Mouse (Mus musculus): ENCODE results near the gene Tbc1d10a.

The Tbc1d10a gene
- long read RNA-seq, experiment 1, transcript Tbc1d10a-201 (9 exons, 1,957 nt): major isoform, 12 of 12 reads
- long read RNA-seq, experiment 1, partial matches to known transcripts: 0 of 12 reads
- long read RNA-seq, experiment 1, other reads (novel, unspliced or antisense): 0 of 12 reads
- long read RNA-seq, experiment 2, transcript Tbc1d10a-201 (9 exons, 1,957 nt): major isoform, 17 of 19 reads
- long read RNA-seq, experiment 2, partial matches to known transcripts: 0 of 19 reads
- long read RNA-seq, experiment 2, other reads (novel, unspliced or antisense): 2 of 19 reads

DNA sequence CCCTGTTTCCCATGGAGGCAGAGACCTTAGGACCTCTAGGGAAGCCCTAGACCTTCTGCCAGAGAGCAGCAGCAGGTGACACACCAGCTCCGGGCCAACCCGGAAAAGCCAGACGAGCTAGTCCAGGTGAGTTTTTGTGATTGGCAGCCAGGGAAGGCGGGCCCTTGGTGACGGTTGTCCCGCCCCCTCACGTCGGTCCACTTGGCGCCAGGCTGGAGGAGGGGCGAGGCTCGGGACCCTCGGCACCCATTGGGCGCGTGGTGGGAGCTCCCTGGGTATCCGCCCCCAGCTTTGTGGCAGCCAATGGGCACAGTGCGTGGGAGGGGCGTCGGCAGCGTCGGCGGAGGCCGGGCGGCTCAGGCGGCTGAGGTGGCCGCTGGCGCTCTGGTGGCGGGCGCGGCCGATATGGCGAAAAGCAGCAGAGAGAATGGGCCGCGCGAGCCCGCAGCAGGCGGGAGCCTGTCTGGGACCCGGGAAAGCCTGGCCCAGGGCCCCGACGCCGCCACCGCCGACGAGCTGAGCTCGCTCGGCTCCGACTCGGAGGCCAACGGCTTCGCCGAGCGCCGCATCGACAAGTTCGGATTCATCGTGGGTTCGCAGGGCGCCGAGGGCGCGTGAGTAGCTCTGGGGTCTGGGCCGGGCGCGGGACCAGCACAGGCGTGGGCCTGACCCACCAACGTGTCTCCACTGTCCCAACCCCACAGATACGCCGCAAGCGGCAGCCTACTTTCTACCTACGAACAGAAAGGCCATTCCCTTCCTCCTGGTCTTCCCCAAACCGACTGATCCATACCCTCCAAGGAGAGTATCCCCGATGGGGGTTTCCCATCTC, at the start of gene Tbc1d10a:
TSS of gene Tbc1d10a (plus strand) at position 304 of the 832 bp plus-strand sequence.
- intact Hi-C loops (cut with DNase I): loop anchor here (1.0 kb wide), 1 partner anchor 30 kb away; no protein-coding TSS in a partner anchor

DNA sequence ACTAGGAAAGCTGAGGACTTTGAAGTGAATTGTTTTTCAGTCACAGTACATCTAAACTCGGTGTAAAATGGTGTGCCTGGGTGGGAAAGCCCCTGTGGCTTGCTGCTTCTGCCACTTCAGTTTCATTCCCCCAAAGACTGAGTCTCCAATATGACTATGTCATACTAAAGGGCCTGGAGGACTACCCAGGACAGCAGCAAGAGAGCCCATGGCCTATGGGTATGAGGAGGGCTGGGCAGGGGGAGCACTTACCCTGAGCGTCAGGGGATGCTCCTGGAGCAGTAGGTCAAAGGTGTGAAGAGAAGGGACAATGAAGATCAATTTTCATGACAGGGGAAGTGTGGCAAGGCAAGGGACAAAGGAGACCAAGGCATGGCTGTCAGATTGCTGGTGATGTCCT, 47.6 kb upstream of the Tbc1d10a start:
- intact Hi-C loops (cut with DNase I): no loop called here

DNA sequence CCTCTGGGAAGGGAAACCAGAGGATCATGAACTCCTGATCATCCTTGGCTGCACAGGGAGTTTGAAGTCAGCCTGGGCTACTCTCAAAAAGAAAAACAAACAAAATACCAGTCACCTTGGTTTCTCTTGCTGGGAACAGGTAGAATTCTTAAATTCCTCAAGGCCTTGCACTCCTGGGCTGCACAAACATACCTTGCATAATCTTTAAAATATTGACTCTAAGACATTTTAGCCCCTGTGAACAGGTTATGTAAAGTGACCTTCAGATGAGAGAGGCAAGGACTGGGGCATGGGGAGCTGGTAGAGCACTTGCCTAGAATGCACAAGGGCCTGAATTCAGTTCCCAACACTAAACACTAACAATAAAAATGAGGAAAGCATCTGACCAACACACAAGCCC, 45.1 kb upstream of the Tbc1d10a start:
- intact Hi-C loops (cut with DNase I): no loop called here

DNA sequence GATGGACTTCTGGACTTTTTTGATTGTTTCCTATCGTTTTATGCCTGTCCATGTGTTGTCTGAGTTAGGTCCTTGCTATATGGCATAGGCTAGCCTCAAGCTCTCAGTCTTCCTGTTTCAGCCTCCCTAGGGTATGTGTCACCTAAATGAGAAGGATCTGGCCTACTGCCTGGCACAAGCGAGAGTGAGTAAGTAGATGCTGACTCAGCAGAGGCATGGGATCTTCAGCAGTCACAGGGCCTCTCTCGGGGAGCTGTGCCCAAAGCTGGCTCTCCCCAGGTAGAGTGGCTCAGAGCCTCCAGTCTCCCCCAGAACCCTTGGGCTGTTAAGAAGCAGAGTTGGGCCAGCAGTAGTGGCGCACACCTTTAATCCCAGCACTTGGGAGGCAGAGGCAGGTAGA, 44.2 kb upstream of the Tbc1d10a start:
- intact Hi-C loops (cut with DNase I): no loop called here

DNA sequence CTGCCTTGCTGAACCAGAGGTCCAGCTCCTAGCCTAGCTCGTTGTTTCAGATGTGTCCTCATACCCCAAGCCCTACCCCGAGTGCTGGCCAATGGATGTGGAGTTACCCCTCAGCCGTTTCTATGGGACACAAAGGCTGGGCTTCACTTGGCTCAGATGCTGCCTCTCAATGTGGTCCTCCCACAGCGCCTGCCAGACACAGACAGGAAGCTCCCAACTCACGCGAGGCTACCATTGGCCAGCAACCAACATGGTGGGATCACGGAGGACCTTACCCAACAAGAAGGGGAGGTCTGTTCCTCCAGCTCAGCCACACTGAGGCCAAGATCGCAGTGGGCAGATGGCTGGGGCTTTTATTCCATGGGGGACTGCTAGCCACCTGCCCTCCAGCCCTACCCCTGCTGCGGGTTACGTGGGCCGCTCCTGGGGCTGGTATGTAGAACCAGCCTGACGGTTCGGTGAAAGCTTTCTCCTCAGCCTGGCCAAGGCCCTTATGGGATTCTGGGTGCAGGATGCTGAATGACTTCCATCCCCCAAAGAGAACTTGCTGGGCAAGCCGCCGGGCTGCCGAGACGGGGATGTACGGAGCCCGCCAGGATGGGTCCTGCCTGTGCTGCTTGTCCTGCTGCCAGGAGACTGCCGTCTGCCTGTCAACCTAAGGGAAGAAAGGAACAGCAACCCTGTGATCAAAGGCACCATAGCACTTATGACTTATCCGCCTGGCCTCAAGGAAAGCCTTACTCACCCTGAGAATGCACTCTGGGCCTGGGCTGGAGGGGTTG, 43.1 kb upstream of the Tbc1d10a start:
- intact Hi-C loops (cut with DNase I): no loop called here

DNA sequence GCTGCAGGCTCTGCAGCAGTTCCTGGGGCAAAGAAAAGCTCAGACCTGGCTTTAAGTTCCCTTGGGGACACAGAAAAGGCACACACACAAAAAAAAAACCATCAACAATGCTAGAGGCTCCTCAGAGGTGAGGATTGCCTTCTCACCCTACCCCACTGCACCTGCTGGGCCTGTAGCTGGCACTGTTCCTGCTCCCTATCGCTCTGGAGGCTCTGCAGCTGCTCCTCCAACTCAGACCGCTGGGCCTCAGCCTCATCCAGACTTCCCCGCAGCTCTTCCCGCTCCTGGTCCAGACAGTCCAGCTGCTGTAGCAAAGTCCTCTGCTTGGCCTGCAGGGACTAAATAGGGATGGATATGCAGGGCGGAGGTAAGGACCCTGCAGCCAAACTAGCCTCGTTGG, 40.2 kb upstream of the Tbc1d10a start:
- intact Hi-C loops (cut with DNase I): no loop called here

DNA sequence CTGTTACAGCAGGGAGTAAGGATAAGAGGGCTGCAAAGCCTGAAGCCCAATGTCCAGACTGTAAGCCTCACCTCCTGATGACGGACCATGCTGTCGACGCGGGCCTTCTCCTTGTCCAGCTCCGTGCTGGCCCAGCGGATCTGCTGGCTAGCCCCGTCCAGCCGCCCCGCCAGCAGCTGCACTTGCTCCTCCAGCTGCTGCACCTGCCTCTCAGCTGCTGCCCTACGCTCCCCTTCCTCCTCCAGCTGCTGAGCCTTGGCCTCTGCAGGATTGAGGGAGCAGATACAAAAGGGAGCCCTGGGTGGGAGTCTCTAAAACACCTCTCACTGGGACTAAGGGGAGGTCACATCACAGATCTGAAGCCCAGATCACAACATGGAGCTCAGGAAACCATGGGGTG, 39.5 kb upstream of the Tbc1d10a start:
- intact Hi-C loops (cut with DNase I): no loop called here

DNA sequence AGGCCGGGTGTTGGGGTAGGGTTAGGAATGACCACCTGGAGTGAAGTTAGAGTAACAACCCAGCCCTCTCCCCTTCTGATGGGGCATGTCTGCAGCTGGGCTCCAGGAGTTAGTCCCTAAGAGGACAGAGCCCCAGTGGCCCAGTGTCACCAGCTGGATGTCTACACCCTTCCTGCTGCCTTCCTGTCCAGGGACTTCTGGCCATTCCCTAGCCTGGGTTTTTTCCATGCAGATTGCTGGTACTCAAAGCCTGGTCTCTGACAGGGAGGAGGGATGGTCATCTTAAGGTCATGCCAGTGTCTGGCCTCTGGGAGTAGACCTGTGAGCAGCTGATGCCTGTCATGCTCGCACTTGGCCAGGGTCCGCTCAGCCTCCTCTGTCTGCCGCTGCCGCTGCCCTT, 38.5 kb upstream of the Tbc1d10a start:
- intact Hi-C loops (cut with DNase I): no loop called here

DNA sequence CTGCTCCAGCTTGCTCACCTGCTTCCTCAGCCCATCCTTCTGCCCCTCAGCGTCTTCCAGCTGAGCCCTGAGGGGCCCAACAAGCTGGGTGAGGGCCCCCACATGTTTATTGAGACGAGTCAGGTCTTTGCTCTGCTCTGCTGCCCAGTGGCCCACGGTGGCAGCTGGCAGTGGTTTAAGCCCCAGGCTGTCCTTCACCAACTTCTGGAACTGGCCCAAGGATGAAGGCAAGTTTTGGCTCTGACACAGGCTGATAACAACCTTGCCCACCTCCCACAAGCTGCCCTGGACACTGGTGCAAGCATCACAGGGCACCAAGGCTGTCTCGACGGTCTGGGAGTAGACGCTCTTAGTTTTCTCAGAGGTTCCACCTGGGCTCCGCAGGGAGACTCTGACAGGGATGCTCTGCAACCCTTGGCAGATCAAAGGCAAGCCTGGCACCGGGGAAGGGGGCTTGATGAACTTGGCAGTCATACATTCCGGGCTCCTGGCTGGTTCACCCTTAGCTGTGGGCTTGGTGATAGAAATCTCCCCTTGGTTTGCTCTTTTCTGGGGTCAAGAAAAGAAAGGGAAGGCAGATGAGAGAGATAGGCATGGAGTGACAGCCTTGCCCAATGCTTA, 37.9 kb upstream of the Tbc1d10a start:
- intact Hi-C loops (cut with DNase I): no loop called here

DNA sequence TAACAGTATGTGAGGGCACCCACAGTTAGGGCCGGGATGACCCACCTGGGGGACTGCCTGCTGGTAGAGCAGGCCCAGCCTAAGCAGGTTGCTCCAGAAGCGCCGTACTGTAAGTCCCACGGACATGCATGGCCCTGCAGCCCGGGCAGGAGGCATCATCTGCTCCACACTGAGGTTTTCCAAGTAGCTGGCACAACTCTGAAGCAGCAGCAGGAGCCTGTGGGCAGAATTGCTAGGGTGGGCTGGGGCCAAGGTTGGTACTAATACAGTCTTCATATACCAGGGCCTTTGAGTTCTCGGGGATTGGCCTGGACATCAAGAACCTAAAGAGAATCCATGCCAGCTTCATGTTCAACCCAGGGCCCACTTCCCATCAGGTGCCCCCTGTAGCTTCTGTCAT, 36.7 kb upstream of the Tbc1d10a start:
- intact Hi-C loops (cut with DNase I): no loop called here

DNA sequence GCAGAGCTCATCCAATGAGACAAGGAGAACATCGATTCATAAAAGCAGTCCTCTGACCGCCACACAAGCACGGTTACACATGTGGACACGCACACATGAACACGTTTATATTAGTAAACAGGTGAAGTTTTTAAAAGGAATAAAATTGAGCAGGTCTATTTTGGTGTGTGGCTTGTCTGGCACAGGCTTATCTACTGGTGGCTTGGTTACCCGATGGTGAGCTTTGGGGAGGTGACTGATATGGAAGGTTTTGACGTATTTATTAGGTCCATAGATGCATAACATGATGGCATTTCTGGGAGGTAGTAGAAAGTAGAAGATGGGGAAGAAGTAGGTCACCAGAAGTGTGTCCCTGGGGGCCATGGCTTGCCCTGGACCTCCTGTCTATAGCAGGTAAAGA, 32.9 kb upstream of the Tbc1d10a start:
- intact Hi-C loops (cut with DNase I): no loop called here

DNA sequence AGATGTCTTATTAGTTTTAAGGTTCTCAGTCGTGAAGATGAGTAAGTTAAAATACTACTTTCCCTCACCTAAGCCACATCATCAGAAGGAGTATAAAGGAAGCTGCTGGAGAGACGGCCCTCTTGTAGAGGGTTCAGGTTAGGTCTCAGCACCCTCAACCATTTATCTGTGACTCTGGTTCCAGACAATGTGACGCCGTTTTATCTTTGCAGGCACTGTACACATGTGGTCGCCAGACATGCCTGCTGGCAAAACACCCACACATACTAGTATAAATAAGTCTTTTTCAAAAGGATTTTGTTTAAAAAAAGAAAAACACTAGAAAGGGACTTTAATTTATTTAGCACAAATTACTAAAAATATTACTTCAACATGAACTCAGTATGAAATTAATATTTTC, 30.9 kb upstream of the Tbc1d10a start:
- intact Hi-C loops (cut with DNase I): no loop called here

DNA sequence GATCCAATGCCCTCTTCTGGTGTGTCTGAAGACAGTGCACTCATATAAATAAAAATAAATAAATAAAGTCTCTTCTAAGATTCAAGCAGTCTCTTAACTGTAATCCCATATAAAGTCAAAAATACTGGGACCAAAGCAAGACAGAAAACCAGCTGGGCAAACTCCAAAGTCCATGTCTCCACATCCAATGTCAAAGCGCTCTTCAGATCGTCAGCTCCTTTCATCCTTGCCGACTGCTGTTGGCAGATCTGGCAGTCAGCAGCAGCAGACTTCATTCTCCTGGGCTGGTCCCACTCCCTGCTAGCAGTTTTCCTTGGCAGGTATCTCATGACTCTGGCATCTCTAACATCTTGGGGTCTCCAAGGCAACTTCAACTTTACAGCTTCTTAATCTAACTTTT, 27.9 kb upstream of the Tbc1d10a start:
- intact Hi-C loops (cut with DNase I): no loop called here

DNA sequence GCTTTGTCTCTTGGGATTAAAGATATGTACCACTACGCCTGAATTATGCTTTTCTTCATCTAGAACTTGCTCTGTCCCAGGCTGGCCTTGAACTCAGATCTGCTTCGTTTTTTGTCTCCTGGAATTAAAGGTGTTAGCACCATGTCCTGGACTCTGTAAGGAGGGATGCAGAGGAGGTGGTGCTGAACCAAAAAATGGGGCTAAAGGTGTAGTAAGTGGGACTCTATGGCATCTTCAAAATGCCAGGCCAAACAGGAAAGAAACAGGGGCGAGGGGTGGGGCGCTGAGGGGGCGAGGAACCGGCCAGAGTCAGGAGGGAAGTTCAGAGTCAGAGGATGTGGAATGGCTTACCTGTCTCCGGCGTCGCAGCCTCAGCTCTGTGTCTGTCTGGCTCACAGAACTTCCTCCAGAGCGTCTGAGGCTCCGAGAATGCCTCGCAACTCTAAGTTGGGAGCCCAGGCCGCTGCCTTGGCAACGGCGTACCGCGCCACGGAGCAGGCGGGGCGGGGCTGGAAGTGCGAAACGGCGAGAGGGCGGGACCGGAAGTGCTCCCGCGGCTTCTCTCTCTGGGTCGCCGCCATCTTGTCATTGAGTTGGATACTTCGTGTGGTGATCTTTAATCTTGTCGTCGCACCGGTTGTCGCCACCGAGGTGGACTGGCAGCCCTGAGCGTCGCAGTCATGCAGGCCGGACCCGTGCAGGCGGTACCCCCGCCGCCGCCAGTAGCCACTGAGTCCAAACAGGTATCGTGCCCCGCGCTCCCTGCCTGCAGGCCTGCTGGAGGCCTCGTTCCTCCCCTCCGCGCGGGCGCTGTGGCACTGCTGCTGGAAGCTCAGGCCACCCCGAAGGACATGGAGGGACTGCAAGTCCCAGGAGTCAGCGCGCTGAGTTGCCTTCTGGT, 26.5 kb upstream of the Tbc1d10a start, which contains the start of the genes Ccdc157 and Sf3a1:
TSS of gene Ccdc157 (minus strand) at position 486 of the 901 bp plus-strand sequence.
TSS of gene Sf3a1 (plus strand) at position 543 of the 901 bp plus-strand sequence.
- intact Hi-C loops (cut with DNase I): loop anchor here (10.0 kb wide), 1 partner anchor 55 kb away; the partner anchor contains the start of gene Castor1

DNA sequence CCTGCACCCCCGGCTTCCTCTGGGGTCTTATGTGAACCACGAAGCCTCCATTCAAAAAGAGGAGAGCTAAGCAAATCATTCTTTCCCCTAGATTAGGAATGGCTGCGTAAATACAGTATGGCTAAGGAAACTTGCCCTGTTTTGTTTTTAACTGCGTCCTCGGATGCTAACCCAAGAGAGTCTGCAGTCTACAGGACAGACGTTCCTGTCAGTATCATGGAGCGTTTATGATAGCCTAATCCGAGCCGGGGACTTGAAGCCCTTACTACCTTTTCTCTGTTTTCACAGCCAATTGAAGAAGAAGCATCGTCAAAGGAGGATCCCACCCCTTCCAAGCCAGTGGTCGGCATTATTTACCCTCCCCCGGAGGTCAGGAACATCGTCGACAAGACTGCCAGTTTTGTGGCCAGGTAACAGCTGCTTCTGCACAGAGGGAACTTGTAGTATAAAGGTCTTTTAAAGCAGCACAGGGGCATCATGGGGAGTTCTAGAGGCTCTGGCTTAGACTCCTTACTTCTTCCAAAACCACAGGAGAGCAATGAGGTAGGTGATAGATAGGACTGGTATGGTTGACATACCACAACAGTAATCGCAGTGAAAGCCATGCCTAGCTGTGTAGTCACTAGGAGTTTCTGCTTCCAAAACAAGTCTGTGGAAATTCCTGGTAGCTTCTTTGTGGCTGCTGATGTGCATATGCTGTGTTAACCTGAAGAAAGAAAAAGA, 25.7 kb upstream of the Tbc1d10a start:
- intact Hi-C loops (cut with DNase I): loop anchor here (10.0 kb wide), 1 partner anchor 54 kb away; the partner anchor contains the start of gene Castor1

DNA sequence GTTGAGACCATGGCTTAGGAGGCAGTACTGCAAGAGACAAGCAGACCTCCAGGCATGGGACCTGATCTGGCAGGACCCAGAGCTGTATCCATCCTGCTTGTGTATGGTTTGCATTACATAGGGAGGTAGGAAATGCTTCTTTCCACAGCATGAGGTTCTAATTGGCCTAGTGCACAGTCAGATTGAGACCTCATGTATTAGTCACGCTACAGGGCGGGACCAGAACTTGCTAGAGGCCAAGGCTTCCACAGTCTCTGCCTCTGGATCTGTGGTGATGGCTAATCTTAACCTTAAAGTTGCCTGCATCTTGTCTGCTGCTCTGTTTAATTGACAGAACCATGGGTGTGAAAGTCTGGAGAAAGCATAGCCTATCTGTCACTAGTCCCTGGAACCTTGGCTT, 21.9 kb upstream of the Tbc1d10a start:
- intact Hi-C loops (cut with DNase I): loop anchor here (10.0 kb wide), 1 partner anchor 50 kb away; the partner anchor contains the start of gene Castor1

DNA sequence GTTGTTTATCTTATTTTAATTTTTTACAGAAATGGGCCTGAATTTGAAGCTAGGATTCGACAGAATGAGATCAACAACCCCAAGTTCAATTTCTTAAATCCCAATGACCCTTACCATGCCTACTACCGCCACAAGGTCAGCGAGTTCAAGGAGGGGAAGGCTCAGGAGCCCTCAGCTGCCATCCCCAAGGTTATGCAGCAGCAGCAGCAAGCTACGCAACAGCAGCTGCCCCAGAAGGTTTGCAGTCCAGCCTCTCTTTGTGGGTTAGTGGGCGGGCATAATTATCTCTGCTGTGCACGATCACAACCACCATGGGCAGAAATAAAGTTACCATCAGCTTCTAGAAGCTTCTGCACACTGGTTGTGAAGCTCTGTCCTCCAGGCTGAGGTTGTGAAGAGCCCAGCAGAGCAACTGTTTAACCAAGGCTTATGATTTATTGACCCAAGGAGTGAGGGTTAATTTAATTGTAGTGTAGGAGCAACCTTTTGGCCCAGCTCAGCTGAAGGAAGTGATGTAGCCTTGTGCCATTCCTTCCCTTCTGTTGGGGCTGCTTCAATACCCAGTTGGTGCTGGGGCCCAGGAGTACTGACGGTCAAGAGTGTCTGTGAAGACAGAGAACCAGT, 20.0 kb upstream of the Tbc1d10a start:
- intact Hi-C loops (cut with DNase I): loop anchor here (10.0 kb wide), 1 partner anchor 48 kb away; the partner anchor contains the start of gene Castor1

DNA sequence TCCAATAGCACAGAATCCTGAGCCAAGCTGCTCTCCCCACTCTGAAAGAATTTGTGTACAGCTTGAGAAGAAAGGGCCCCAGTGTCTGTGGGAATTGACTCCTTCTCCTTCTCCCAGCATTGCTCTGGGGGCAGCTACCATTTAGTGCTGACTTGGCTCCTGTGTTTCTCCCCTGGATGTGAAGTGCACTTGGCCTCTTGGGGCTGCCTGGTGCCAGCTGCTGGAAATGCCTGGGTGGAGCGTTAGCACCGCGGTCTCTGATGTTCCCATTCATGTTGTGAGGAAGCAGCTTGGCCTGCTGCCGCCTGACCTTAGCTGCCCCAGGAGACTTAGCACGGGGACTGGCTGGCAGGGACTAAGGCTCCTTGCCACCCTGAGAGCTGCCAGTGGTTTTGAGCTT, 12.0 kb upstream of the Tbc1d10a start:
- intact Hi-C loops (cut with DNase I): no loop called here

DNA sequence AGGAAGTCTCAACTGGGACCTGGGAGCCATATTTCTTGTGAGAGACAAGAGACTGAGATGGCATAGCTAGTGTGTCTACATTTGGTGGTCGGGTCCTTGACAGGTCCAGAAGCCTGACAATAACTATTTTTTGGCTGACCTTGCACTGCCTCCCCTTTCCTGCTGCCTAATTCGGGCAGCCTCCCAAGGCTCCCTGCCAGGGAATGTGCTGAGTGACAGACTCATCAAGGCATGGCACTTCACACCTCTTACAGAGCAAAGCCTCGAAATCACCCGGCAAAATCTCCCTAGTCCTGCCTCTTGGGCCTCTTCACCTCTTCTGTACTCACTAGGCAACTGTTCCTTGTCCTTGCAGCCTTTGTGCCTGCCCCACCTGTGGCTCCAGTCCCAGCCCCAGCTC, 8.9 kb upstream of the Tbc1d10a start:
- intact Hi-C loops (cut with DNase I): no loop called here
